Mouse (Mus musculus) activated CD4-positive, CD25-positive, alpha-beta regulatory T cell, adult 4 months (primary cell): ENCODE data around the gene Def6. TPM values are rescaled to one million over a fixed set of nuclear protein-coding genes. Genes with fewer than 3 reads are reported as not detected.
"Not testable (repeated sequence)": the region's sequence is repeated elsewhere in the genome, so short reads cannot be mapped to it uniquely, and the experiment has no call there.

Experiments
- ATAC-seq: one replicate; pipeline ENCODE4 v1.8.0; 2017
- polyA plus RNA-seq, 2 experiments: library from polyadenylated mRNA; unstranded; fragments of 100-300 nt; shearing (Covaris generic); gene quantifications; one replicate each; pipeline ENCODE4 v1.2.1; 2017

Gene Def6
- polyA plus RNA-seq, 2 experiments from 2014 or later = 36.2 to 43.1 TPM

DNA sequence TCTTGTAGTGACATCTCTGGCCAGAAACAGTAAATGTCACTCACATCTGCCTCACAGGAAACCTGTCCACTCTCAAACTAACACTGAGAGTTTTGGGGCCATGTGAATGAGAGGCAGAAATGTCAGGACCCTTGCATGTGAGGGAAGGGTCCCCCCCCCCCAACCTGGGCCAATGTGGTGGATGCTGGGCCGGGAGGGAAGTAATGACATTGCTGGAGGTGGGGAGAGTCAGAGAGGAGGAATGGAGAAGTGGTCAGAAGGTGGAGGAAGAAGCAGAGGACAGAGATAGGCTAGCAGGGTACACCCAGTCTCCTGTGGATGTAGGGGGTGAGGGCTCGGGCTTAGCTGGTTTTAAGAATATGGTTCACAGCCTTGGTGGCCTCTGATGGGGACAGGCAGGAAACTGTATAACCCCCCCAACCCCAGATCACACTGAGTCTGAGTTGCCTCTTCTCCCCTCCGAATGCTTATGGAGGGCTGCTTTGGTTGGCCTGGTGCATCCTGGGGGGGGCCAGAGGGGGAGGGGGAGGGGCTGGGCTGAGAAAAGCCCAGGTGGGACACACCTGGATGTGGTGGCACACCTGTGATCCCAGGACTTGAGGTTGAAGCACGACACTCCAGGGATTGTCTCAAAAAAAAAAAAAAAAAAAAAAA, 2.0 kb downstream of the Def6 start:
- ATAC-seq = no peak

DNA sequence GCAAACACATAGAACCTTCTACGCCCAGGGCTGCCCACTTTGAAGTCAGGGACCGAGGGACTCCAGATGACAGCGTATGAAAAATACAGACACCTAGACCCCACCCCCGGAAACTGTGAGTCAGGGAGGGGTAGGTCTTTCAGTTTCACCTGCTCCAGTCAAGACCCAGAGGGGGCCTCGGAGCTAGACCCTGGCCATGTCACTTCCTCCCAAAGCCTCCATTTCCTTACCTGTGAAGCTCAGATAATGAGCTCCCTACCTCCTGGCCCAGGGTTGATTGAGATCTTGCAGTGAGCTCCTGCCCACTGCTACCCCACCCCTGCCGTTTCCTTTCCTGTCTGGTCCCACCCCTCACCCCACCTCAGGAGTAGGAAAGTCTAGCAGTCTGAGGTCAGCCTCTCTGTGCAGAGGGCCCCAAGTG, 4.4 kb downstream of the Def6 start:
- peak; percentile 75 for ATAC-seq

DNA sequence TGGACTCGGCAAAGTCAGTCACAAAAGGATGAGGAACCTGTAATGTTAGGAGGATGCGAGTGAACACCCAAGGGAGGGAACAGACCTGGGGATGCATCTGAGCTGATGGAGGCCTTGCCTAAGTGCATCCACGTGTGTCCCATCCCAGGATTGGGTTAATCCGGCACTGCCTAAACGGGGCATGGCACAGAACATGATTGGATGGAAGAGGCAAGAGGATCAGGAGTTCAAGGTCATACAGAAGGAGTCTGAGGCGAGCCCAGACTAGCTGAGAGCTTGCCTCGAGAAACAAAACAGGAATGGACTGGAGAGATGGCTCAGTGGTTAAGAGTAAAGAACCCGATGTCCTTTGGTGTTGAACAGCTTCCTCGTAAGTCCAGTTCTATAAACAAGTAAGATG, 4.8 kb downstream of the Def6 start:
- no peak for ATAC-seq

DNA sequence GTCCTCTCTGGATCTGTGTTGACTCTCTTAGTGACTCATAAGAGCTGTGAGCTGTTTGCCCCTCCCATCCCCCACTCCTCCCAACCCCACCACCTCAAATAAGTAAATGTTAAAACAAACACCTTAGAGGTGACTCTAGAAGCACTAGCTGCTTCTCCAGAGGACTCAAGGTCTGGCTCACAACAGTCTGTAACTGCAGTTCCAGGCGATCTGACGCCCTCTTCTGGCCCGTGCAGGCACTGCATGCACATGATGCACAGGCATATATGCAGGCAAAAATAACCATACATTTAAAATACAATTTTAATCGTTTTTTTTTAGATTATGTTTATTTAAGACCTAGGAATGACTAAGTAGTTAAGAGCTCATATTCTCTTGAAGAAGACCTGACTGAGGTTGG, 5.7 kb downstream of the Def6 start:
- ATAC-seq = no peak

DNA sequence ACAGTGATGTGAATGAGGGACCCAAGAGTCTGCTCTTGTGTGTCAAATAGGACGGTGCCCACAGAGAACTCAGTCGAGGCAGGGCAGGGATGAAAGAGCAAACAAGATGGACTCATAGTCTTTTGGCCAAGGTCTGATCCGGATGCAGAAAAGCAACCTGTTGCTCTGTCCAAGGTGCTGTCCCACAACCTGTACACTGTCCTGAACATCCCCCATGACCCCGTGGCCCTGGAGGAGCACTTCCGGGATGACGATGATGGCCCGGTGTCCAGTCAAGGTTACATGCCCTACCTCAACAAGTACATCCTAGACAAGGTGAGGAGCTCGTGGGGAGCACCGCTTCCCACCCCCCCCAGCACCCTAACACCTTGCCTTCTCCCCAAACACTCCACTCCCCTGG, 9.2 kb downstream of the Def6 start:
- ATAC-seq = no peak

DNA sequence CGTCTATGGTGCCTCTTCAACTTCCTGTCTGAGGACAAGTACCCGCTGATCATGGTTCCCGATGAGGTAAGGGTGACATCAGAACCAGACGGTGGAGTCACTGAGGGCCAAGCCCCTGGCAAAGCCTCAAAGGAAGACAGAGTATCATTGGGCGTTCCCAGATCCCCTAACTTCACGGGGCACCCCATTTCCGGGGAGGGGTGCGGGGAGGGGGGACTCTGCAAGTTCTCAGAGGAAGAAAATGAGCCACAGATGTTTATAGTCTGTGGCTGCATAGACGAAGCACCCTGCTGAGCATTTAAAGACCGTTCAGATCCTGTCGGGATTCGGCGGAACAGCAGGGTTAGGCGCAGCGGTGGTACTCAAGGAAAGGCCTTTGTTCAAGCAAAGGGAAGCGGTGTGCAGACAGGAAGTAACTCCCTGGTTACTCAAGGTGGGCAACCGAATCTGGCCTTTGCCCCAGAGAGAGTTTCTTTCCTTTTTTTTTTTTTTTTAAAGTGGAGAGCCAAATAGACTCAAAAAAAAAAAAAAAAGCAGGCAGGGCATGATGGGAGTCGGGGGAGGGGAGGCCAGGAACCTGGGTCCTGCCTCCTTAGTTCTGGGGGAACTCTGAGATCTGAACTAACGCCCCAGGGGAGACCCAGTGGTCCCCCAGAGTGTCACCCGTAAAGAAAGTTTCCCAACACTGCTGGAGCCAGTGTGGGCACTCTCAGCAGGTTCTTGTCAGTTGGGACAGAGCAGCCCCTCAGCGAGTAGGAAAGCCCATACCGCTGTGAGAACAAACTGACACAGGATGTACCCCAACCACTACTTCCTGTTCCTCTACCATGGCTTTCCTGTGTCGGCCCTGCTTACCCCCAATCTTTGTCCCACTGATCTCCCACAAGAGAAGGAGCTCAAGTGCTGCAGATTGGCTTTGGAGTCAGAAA, 10.4 kb downstream of the Def6 start:
- ATAC-seq = peak; percentile 91

DNA sequence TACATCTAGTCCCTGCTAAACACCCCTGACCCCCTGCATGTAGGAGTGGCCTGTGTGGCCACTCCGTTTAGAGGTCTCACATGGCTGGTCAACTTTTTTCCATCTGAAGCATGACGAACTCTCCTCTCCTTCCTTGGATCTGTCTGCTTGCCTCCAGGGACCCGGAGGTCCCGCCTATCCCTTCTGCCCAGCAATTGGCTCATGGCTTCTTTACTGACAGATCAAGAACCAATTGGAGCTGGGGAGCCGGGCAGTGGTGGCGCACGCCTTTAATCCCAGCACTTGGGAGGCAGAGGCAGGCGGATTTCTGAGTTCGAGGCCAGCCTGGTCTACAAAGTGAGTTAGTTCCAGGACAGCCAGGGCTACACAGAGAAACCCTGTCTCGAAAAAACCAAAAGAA, 14.9 kb downstream of the Def6 start:
- ATAC-seq = not testable (repeated sequence)

DNA sequence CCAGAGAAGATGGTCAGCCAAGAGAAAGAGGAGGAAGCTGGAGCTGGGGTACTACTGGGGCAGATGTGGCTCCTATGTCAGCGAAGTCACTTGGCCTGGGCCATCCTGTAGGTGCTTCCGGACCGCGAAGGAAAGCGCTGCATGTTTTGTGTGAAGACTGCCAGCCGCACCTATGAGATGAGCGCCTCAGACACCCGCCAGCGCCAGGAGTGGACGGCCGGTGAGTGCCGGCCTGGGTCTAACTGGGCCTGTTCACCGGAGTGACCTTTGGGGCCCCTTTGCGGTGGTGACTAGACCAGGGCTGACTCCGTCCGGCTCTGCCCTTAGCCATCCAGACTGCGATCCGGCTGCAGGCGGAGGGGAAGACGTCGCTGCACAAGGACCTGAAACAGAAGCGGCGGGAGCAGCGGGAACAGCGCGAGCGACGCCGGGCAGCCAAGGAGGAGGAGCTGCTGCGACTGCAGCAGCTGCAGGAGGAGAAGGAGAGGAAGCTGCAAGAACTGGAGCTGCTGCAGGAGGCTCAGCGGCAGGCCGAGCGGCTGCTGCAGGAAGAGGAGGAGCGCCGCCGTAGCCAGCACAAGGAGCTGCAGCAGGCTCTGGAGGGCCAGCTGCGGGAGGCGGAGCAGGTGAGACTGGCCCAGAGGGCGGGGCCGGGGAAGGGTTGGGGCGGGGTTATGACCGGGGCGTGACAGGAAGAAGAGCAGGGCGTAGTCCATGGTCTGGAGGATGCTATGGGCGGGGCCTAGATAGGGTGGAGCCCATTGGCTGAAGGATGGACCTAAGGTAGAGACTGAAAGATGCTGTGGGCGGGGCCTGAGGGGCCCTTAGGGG, 16.2 kb downstream of the Def6 start:
- peak; percentile 79 for ATAC-seq

DNA sequence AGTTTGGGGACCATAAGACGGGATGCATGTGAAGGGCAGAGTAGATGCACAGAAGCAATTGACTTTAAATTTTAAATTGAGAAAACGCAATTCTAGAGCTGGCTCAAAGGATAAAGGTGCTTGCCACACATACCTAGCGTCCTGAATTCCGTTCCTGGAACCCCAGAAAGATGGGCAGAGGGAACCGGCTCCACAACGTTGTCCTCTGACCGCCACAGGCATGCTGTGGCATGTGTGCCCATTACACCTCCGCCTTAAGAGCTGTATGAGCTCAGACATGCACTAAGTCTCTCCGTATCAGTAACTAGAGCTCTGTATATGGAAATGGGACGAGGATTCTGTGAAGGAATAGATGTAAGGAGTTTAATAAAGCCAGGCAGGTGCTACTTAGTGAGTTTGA, 17.0 kb downstream of the Def6 start:
- no peak for ATAC-seq

DNA sequence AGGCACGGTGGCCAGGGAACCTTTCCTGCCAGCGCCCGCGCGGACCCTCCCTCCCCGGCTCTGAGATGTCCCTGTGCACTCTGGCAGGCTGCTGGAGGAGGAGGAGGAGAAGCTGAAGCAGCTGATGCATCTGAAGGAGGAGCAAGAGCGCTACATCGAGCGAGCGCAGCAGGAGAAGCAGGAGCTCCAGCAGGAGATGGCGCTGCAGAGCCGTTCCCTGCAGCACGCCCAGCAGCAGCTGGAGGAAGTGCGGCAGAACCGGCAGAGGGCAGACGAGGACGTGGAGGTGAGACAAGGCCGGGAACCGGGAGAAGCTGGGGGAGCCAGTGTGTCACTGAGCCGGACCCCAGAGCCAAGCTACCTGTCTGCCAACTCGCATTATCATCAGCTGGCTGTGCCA, 18.4 kb downstream of the Def6 start:
- peak; percentile 34 for ATAC-seq

DNA sequence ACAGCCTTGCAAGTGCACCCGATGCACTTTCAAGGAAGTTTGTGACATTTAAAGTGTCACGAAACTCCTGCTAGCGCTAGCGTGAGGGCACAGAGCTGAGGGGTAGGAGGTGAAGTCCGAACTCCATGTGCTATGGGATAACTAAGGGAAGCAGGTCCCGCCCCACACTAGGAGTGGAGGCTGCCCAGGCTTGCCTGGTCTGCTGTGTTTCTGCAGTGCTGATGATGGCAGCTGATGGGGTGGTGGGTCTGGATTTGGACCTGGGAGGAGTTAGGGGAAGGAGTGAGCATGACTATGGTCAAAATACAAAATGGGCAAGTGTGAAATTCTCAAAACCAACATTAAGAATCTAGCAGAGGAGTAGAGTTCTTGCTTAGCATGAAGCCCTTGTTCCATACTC, 22.9 kb downstream of the Def6 start:
- no peak for ATAC-seq

DNA sequence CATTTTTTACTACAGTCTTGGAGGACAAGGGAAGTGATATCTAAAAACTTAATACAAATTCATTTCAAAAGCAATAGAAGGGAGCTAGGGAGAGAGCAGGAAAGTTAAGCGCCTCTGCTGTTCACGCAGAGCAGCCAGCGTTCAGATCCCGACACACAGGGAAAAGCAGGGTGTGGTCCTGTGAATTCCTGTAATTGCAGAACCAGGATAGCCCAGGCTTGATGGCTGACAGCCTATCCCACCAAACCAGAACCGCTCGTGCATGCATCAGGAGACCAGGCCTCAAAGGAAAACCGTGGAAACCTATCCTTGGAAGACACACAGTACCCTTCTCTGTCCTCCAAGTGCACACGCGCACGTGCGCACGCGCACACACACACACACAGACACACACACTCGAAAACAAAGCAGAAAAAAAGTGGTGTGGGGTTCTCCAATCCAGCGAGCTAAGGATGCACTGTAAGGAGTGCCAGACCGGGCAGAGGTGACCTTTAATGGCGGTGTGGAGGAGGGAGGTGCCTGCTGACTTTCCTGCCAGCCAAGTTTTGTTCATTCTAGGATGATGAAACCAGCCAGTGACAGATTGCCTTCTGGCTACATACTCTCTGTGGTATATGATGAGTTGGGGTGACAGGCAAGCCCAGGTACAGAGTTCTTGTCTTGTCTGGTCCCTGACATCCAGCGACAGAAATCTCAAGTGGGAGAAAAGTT, 23.6 kb downstream of the Def6 start:
- ATAC-seq = no peak

DNA sequence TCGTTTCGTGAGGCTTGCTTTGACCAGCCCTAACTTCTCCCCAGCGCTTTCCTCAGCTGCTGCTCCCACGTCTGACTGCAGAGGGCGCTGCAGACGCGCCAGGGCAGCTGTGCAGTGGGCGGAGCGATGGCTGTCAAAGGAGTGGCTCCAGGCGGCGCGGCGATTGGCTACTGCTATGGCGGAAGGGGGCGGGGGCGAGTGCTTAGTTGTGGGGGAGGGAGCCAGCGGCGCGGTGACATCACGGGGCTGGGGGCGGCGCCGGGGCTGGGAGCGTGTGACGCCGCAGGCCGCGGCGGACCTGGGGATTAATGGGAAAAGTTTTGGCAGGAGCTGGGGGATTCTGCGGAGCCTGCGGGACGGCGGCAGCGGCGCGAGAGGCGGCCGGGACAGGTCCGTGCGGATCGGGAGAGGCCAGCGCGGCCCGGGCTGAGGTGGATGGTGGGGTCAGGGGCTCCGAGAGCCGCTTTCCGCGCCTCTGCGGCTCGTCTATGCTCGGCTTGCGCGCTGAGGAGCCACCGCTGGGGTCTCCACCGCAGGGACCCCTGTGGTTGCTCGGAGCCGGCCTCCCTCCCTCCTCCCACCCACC, 25.0 kb downstream of the Def6 start, which contains the start of gene Ppard:
Gene Ppard, plus strand, starts transcription at position 226 of the 586 bp plus-strand sequence.
- peak; percentile 93 for ATAC-seq

DNA sequence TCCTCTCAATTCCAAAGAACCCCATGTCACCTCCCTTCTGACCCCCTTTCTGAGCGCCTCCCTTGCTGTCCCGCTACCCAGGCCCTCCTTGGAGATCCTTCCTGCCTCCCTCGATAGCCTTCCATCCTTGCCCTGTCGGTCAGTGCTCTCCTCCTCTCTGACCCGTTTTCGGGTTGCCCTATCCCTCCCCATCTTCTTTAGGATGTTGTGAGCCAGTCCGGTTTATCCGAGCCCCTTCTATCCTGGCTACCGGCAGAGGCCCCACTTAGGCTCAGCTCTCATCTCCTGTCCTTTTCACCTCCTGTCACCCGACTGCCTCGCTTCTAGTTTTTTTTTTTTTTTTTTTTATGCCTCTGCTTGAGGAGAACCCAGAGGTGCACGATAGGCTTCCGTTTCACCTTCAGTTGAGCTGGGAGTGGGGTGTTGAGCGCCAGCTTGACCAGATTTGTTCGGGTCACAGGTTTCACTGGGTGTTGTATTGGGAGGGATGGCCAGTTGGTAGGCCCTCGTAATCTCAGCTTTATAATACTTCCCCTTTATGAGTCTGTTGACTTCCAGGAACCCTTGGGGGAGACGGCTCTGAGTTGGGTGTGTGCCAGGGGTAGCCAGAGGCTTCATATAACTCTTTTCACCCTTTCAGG, 25.6 kb downstream of the Def6 start:
- peak; percentile 18 for ATAC-seq

DNA sequence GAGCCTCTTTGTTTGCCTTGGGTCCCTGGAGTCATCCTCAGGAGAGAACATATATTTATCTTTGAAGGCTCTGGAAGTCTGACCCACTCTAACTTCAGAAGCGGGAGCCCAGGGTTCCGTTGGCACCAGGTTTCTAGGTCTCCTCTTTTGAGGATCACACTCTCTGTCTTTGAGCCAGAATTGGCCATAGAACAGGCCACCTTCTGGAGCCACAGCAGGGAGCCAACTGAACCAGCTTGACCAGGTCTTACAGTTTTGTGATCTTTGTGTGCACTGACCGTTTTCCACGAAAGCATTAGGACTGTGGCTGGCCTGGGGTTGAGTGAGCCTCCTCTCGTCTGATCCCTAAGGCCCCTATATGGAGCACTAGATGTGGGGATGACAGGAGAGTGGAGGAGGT, 27.1 kb downstream of the Def6 start:
- no peak for ATAC-seq

DNA sequence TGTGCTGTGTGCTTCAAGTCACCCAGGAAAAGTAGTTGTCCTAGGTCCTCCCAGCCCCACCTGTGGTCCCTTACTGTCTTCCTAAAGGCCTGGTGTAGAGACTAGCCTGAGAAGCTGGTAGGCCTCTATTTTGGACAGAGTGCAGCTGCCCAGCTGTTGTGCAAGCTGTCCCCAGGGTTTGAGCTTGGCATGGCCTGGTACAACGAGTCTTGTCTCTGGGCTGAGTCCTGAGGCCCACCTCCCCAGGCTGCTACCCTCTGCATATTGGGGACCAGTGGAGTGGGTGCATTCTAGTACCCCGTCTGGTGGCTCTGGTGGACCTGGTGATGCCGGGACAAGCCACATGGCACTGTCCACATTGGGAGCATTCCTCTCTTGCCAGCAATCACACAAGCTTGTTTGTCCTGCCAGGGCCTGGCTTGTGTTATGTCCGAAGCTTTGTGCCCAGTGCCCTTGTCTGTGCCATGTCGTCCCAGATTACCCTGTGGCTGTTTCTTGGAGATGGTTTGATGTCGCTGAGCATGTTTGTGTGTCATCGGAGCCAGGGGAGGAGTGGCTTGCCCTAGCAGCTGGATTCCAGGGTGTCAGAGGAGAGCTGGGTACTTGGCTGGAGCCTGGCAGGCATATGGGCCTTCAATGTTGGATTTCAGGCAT, 28.5 kb downstream of the Def6 start:
- no peak for ATAC-seq

DNA sequence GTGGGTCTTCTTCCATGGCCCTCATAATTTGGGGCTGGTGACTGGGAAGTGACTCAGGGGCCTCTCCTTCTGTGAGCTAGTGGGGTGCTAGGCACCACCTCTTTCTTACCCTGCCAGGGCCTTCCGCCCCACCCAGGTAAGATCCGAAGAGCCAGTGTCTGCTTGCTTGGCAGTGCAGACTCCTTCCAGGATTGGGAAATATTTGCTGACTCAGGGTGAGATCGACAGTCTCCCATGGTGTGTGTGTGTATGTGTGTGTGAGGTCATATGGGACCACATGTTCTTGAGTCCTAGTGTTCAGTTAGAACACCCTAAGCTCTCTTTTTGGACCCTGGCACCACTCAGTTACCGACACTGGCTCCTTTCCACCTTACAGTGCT, 29.0 kb downstream of the Def6 start:
- ATAC-seq = no peak

DNA sequence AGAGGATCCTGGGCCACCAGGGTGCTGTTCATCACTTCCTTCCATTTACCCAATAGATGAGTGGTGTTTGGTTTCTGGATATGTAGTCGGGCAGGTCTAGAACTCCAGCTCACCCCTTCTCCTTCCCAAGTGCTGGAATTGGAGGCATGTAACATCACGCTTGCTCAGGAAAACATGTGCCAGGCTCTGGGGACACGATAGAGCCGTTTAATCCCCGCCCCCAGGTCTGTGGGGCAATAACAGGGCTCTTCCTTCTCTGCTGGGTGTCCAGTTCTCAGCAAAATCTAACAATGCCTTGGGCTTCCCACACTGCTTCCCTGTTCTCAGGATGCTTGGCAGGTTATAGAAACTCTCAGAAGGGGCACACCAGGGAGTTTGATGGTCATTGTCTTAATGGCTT, 29.8 kb downstream of the Def6 start:
- no peak for ATAC-seq

DNA sequence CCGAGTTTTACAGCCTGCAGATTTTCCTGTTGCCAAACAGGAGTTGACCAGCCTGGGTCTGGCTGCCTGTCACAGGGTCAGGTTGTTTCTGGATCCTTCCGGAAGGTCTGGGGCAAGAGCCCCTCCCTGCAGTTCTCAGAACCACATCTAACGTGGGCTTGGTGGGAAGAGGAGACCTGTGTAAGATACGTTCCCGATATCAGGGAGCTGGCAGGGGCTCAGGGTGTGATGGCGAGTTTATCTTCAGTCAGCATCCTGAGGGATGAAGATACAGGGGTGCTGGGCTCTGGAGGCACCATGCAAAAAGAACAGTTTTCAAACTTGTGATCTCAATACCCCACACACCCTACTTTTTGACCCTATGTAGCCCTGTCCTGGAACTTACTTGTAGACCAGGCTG, 30.3 kb downstream of the Def6 start:
- ATAC-seq = no peak

DNA sequence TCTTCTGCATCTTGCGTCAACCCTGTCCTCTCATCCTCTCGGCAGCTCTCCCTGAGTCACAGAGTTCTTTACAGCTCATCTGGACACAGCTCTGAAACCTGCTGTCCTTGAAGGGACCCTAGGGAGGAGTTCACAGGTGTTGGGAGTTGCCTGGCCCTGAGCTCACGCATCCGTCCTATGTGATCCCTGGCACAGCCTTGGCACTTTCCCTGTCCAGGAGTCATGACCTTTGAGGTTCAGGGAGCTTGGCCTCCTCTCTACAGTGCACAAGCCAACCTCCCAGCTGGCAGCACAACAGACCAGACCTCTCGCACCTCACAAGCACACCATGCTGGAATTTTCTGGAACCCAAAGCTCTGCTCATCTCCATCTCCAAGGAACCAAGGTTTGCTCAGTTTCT, 33.3 kb downstream of the Def6 start:
- ATAC-seq = no peak

DNA sequence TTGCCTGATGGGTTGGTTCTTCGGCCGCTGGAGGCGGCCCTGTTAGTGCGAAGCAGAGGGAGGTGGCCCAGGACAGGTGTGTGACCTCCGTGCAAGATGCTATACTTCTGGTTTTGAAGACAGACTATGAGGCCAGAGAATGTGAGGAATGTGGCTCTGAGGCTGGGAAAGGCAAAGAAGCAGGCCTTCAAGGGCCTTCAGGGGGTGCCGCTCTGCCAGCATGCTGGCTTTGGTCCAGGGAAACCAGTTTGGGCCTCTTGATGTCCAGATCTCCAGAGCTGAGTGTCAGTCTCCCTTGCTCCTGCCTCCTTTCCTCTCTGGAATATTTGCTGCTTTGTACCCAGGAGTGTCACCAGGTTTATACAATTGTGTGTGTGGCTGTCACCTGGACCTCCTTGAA, 34.7 kb downstream of the Def6 start:
- no peak for ATAC-seq
